Mouse (Mus musculus) forebrain, embryonic 11.5 days (tissue): ENCODE results near the gene Tnfrsf26. TPM values are rescaled to one million over a fixed set of nuclear protein-coding genes. Genes with fewer than 3 reads are reported as not detected.

ENCODE experiments used
- microRNA-seq: library from miRNA; unstranded; fragments of <30 nt; microRNA quantifications from one replicate; pipeline ENCODE4, GENCODE M21; 2016; ENCODE audit not compliant: insufficient number of aligned reads
- polyA plus RNA-seq: library from polyadenylated mRNA; unstranded; fragments of >200 nt; fragmentation: Nextera tagmentation; extraction: Ambion mirVana; gene quantifications from 2 replicates; pipeline ENCODE4 v1.2.1, GENCODE M21; 2014

Gene Tnfrsf26
- polyA plus RNA-seq, 1 experiment from 2014 or later: 0.17 TPM

Small RNAs within 50 kb of the gene (microRNA-seq; reads per million reads assigned to microRNA genes)
- 4.2 reads per million for gene Mir7064

Other genes with a start within 250 kb of the Tnfrsf26 start
- gene Cdkn1c, start 167.7 kb downstream of the Tnfrsf26 start, polyA plus RNA-seq: 372 and 435 TPM in 2 replicates
- 0.20 and 0.29 TPM in 2 replicates for gene Slc22a18, start 155.0 kb downstream of the Tnfrsf26 start, polyA plus RNA-seq
- 1.2 and 2.3 TPM in 2 replicates for gene Phlda2, start 125.6 kb downstream of the Tnfrsf26 start, polyA plus RNA-seq
- 214 and 239 TPM in 2 replicates for gene Nap1l4, start 79.6 kb downstream of the Tnfrsf26 start, polyA plus RNA-seq
- gene Cars, start 28.6 kb downstream of the Tnfrsf26 start, polyA plus RNA-seq: 72.6 and 83.1 TPM in 2 replicates
- 8.1 and 9.8 TPM in 2 replicates for gene Tnfrsf22, start 20.9 kb upstream of the Tnfrsf26 start, polyA plus RNA-seq
- not detected in 2 replicates for gene Tnfrsf23, start 57.1 kb upstream of the Tnfrsf26 start, polyA plus RNA-seq
- gene Osbpl5, start 128.3 kb upstream of the Tnfrsf26 start, polyA plus RNA-seq: 12.9 and 13.3 TPM in 2 replicates
- not detected in 2 replicates for gene Mrgprg, start 138.3 kb upstream of the Tnfrsf26 start, polyA plus RNA-seq
- 2.1 and 2.6 TPM in 2 replicates for gene Mrgpre, start 155.8 kb upstream of the Tnfrsf26 start, polyA plus RNA-seq
- gene Nadsyn1, start 194.1 kb upstream of the Tnfrsf26 start, polyA plus RNA-seq: 8.2 and 10.1 TPM in 2 replicates
- 88.8 and 95.4 TPM in 2 replicates for gene Dhcr7, start 194.4 kb upstream of the Tnfrsf26 start, polyA plus RNA-seq
- not detected in 2 replicates for gene Gm498, start 238.1 kb upstream of the Tnfrsf26 start, polyA plus RNA-seq